Comparison of ENCODE assay signal across 8 mouse cellular contexts in genomic region chr11:23256803-23257704, GRCm38 (mm10). TPM values are rescaled to one million over a fixed set of nuclear protein-coding genes. Genes with fewer than 3 reads are reported as not detected.
DNase-seq lines count a peak whose midpoint lies in the region; ATAC-seq and TF ChIP-seq lines count a peak whose summit lies in the region.

No protein-coding gene starts in this region.

- peak overlapping the region; percentile 95 for H3K27ac ChIP-seq in ES-E14 (ENCODE audit: insufficient read depth, low read depth, low read length, poor library complexity, severe bottlenecking)
- H3K27ac ChIP-seq in forebrain, embryonic 16.5 days (ENCODE audit: low read length): peak overlapping the region; percentile 100
- H3K27ac ChIP-seq in layer of hippocampus, adult 2 months: peak overlapping the region; percentile 96
- peak overlapping the region; percentile 100 for H3K27ac ChIP-seq in lung, embryonic 14.5 days (ENCODE audit: low read depth)

- H3K27me3 ChIP-seq in forebrain, embryonic 16.5 days (replicated peaks; ENCODE audit: control insufficient read depth, insufficient read depth, low read length): no peaks in the 10 kb centered on the region
- no peaks in the 10 kb centered on the region for H3K27me3 ChIP-seq in lung, embryonic 14.5 days (ENCODE audit: insufficient read depth, low read length)

- under 1% methylated on average over 47 of the region's 48 CpGs for WGBS in forebrain, embryonic 16.5 days
- under 1% methylated on average over 48 of the region's 48 CpGs for WGBS in lung, embryonic 14.5 days

- peak overlapping the region; percentile 74 to 86 for H3K4me3 ChIP-seq in ES-E14 (ENCODE audit: insufficient read depth in 1 of 2, low read depth in 1 of 2, low read length in 2 of 2, poor library complexity in 1 of 2, severe bottlenecking in 1 of 2)
- H3K4me3 ChIP-seq in forebrain, embryonic 16.5 days (replicated peaks; ENCODE audit: low read length): peak overlapping the region; percentile 61
- H3K4me3 ChIP-seq in layer of hippocampus, adult 2 months: peak overlapping the region; percentile 96
- H3K4me3 ChIP-seq in lung, embryonic 14.5 days (ENCODE audit: low read depth, low read length): peak overlapping the region; percentile 99

- in situ Hi-C loops in ES-E14 (cut with MboI; ENCODE audit: low sequenced_read_pairs in 2 of 2, unreplicated experiment in 2 of 2): no loop called here

- peak; percentile 85 for DNase-seq in ES-E14 (ENCODE audit: low read depth, low spot score)
- DNase-seq in cerebellum, adult 18-20 months: peak; percentile 58 to 65
- DNase-seq in heart, postnatal 36 days: peak; percentile 68 to 78
- DNase-seq in layer of hippocampus, adult 2 months (ENCODE audit: low spot score in 2 of 2): peak; percentile 30 to 48
- peak; percentile 82 for DNase-seq in lung, embryonic 14.5 days
- peak; percentile 69 to 80 for DNase-seq in thymus, adult 18-20 months

- peaks cover 3% of the 10 kb centered on the region; the same call in 1 of the 2 replicates for H3K36me3 ChIP-seq in ES-E14 (ENCODE audit: control insufficient read depth, insufficient read depth, low read length, poor library complexity, severe bottlenecking)
- H3K36me3 ChIP-seq in forebrain, embryonic 16.5 days (ENCODE audit: control insufficient read depth, insufficient read depth): 0 out of 2 replicates have a peak, but pooled peaks cover 1% of the 10 kb centered on the region
- peaks cover 7% of the 10 kb centered on the region for H3K36me3 ChIP-seq in lung, embryonic 14.5 days (ENCODE audit: insufficient read depth)

- peaks cover 3% of the 10 kb centered on the region in 2 experiments; a peak in 2 of 4 replicates for H3K4me1 ChIP-seq in ES-E14 (ENCODE audit: control insufficient read depth in 2 of 2, insufficient read depth in 2 of 2, low read length in 2 of 2, poor library complexity in 1 of 2)
- peaks cover 16% of the 10 kb centered on the region for H3K4me1 ChIP-seq in forebrain, embryonic 16.5 days (replicated peaks; ENCODE audit: control insufficient read depth, insufficient read depth, low read length)
- peaks cover 8% of the 10 kb centered on the region for H3K4me1 ChIP-seq in lung, embryonic 14.5 days (ENCODE audit: insufficient read depth)

- TF ChIP-seq CTCF in layer of hippocampus, adult 2 months (conservative IDR thresholded peaks at IDR 0.05): no peak
- TF ChIP-seq CTCF in lung, embryonic 14.5 days (IDR thresholded peaks at IDR 0.05; ENCODE audit: low read depth): no peak

- intact Hi-C loops in heart, postnatal 36 days (cut with DNase I): loop anchor here (1.0 to 5.0 kb wide), 4 partner anchors 45 to 970 kb away; partner anchors contain the start of genes Tmem17 and Usp34

- H3K9me3 ChIP-seq in ES-E14 (ENCODE audit: control insufficient read depth, insufficient read depth, low read depth, low read length): no peaks in the 10 kb centered on the region
- H3K9me3 ChIP-seq in forebrain, embryonic 16.5 days (ENCODE audit: control insufficient read depth, low read length): no peaks in the 10 kb centered on the region
- no peaks in the 10 kb centered on the region for H3K9me3 ChIP-seq in lung, embryonic 14.5 days (ENCODE audit: low read depth, low read length)

- H3K9ac ChIP-seq in ES-E14 (ENCODE audit: insufficient read depth, low read depth, low read length, poor library complexity, severe bottlenecking): peak overlapping the region; percentile 99
- peak overlapping the region; percentile 98 for H3K9ac ChIP-seq in forebrain, embryonic 16.5 days (replicated peaks; ENCODE audit: low read depth, low read length)
- peak overlapping the region; percentile 100 for H3K9ac ChIP-seq in lung, embryonic 14.5 days

- H3K4me2 ChIP-seq in forebrain, embryonic 16.5 days (ENCODE audit: low read length): peak overlapping the region; percentile 93
- H3K4me2 ChIP-seq in lung, embryonic 14.5 days: peak overlapping the region; percentile 94

- ATAC-seq in forebrain, embryonic 16.5 days: no peak
- no peak for ATAC-seq in lung, embryonic 14.5 days (ENCODE audit: insufficient read depth)
- peak; percentile 57 for ATAC-seq in neutrophil, adult 5-6 weeks (ENCODE audit: extremely low read depth, insufficient number of reproducible peaks, low FRiP score, poor library complexity, severe bottlenecking)

TF ChIP-seq in ES-E14, 5 proteins besides CTCF, POLR2A, EP300 and RAD21:
- TF ChIP-seq ZC3H11A (IDR thresholded peaks at IDR 0.05; ENCODE audit: borderline replicate concordance, low read depth, low read length): no peak
- TF ChIP-seq CHD2 (IDR thresholded peaks at IDR 0.05; ENCODE audit: low read depth, low read length): no peak
- no peak for TF ChIP-seq HCFC1 (IDR thresholded peaks at IDR 0.05; ENCODE audit: borderline replicate concordance, insufficient read depth, low read length)
- no peak for TF ChIP-seq MAFK (IDR thresholded peaks at IDR 0.05; ENCODE audit: insufficient read depth, low read depth, low read length)
- no peak for TF ChIP-seq ZNF384 (IDR thresholded peaks at IDR 0.05; ENCODE audit: low read depth, low read length)
TF ChIP-seq in ES-E14: peak in this region for 0.

RNA-seq across cellular contexts. Expression of gene Xpo1, which starts 1.2 kb away (rescaled TPM):
- total RNA-seq in ES-E14 (2012; rRNA removed): 151 and 245 TPM in 2 replicates
- 92.3 and 105 TPM in 2 replicates for polyA plus RNA-seq in forebrain, embryonic 16.5 days (2015; fragmentation: Nextera tagmentation; extraction: Ambion mirVana)
- 10 to 100 TPM; 32.5 to 36.7 TPM for total RNA-seq in heart, postnatal 36 days (2021)
- 10 to 100 TPM; 65.8 to 66.9 TPM for total RNA-seq in layer of hippocampus, adult 2 months (2021)
- 150 and 156 TPM in 2 replicates for polyA plus RNA-seq in lung, embryonic 14.5 days (2014; fragmentation: Nextera tagmentation; extraction: Ambion mirVana)
- 191 and 196 TPM in 2 replicates for total RNA-seq in neutrophil, adult 5-6 weeks (2017)

RNA-seq across cellular contexts. Expression of gene Usp34, which starts 49.6 kb away (rescaled TPM):
- 61.2 and 70.0 TPM in 2 replicates for total RNA-seq in ES-E14 (2012; rRNA removed)
- polyA plus RNA-seq in forebrain, embryonic 16.5 days (2015; fragmentation: Nextera tagmentation; extraction: Ambion mirVana): 34.1 and 35.6 TPM in 2 replicates
- total RNA-seq in heart, postnatal 36 days (2021): 10 to 100 TPM; 37.1 to 40.4 TPM
- total RNA-seq in layer of hippocampus, adult 2 months (2021): 10 to 100 TPM; 88.0 to 92.1 TPM
- polyA plus RNA-seq in lung, embryonic 14.5 days (2014; fragmentation: Nextera tagmentation; extraction: Ambion mirVana): 37.2 and 40.7 TPM in 2 replicates
- 63.1 and 67.3 TPM in 2 replicates for total RNA-seq in neutrophil, adult 5-6 weeks (2017)
